Mouse (Mus musculus) G1E (cell line): Measurements from ENCODE around the gene Cntnap5a.

ENCODE experiments used
- CTCF ChIP-seq: IDR thresholded peaks from 2 replicates; pipeline ENCODE4 v1.5.1; 2012; ENCODE audit warnings: low read depth, low read length, inconsistent platforms, mixed read lengths
- GATA1 ChIP-seq: IDR thresholded peaks from 2 replicates; pipeline ENCODE4 v1.6.1; 2012; ENCODE audit warnings: borderline replicate concordance, low read length, inconsistent platforms, mixed read lengths
- GATA2 ChIP-seq: IDR thresholded peaks from 2 replicates; pipeline ENCODE4 v1.6.1; 2012; ENCODE audit warnings: low read depth, low read length, inconsistent platforms, borderline replicate concordance
- TAL1 ChIP-seq: conservative IDR thresholded peaks from 2 replicates; pipeline ENCODE4 v1.6.1; 2012; ENCODE audit warnings: low read depth, low read length, inconsistent platforms, mixed read lengths

GRCm38 (mm10) chr1:116216883-116217282 lies 532.3 kb downstream of the Cntnap5a start:
- TF ChIP-seq CTCF (no peak), GATA1 (no peak), TAL1 (no peak), GATA2 (no peak)
